Mouse (Mus musculus) 416B (cell line): ENCODE results near the gene Nprl3.
"Not testable (repeated sequence)": the region's sequence is repeated elsewhere in the genome, so short reads cannot be mapped to it uniquely, and the experiment has no call there.

Source experiments
- DNase-seq: peaks from one replicate; pipeline ENCODE4 v3.0.0; 2011; ENCODE audit warnings: low read depth

Nprl3 gene

DNA sequence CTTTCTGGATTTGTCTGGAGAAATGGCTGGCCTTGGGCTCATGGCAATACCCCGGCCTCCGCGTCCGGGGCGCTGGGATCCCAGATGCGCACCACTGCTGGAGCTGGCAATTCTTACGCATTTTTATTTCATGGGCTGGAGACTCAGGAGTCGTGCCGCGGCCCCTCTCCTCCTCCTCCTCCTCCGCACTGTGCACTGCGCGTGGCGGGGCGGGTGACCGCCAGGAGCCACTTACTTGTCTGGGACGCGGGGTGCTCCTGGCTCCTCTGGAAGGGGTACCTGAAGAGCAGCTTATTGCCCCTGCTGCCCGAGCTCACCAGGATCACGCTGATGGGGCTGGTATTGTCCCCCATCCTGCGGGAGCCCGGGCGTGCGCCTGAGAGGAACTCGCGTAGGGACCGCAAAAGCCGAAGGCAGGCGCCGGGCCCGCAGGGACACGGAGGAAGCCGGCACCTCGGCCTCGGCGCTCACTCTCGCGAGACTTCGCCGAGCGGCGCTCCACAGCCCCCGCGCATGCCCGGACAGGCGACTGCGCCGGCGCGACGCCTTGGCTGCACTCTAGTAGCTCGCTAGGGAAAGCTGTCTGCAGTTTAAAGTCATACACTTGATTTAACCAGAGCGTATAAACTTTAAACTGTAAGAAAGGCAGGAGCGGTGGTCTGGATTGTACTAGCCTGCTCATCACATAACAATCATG lies at the start of gene Nprl3:
Gene Nprl3 (minus strand): TSS at position 520 of the 697 bp plus-strand sequence.
- peak; percentile 91 for DNase-seq

- peak; percentile 69 for DNase-seq
Observed at GRCm38 (mm10) chr11:32316009-32316408, 48.5 kb upstream of the Nprl3 start.

DNA sequence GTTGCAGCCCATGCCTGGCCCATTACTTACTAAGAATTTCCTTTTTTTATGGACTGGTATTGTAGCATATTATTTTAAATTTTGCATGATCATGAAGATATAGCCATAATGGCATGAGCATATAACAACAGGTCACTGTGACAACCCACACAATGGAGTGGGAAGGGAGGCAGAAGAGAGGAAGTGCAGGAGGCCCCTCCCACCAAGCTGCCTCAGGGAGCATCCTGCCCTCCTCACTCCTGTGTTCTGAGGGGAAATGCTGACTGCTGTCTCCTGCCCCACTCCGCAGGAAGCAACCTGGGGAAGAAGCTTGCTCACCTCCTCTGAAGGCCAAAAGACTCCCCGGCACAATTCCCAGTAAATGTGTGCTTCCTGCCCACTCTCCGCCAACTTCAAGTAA lies 42.4 kb upstream of the Nprl3 start:
- no peak for DNase-seq

DNA sequence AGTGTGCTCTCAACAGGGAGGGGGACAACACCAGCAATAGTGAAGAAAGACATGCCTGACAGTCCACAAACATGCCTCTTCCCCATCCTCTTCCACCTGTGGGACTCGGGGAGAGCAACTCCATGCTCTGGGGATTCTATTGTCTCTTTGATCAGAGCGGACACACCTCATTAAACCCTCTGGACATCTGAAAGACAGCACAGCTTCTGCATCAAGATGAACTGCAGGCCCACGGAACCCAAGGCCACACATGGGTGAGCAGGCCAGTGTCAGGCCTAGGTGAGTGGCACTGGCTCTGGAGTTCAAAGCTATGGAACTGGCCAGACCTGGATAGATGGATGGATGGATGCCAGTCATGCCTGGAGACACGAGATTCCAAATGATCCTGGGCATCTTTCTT lies 41.9 kb upstream of the Nprl3 start:
- no peak for DNase-seq

DNA sequence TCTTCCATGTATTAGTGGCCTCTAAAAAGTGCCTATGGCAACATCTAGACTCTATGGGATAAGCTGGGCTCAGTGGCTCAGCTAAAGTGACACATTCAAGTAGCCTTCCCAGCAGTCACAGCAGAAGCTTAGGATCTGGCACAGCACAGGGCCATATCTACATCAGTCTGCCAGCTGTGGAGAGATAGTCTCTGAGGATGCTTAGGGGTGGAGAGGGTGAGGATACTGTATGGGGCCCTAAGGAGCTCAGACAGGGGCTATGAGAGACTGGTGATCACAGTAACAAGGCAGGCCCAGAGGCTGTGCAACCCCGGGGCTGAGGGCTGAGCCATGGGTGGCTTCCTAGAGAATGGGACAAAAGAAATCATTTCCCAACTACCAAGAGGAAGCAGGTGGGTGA lies 39.5 kb upstream of the Nprl3 start:
- no peak for DNase-seq

DNA sequence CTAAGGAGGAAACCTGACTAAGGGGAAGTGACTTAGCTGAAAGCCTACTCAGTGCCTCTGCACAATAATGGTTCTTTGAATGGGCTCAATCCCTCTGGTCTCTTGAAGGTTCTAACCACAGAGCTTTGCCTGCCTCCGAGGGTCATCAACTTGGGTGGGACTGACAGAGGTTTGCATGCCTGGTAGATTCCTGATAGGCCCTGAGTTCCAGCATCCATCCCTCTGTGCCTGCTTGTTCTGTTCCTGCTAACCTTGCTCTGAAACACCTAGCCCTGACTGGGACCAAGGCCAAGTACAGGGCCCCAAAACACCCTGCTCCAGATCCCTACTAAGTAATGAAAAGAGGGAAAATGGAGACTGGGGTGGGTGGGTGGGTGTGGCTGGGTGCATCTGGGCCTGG lies 35.9 kb upstream of the Nprl3 start:
- DNase-seq = no peak

GRCm38 (mm10) chr11:32302824-32303419 lies 35.4 kb upstream of the Nprl3 start:
- DNase-seq = no peak

- no peak for DNase-seq
Observed at GRCm38 (mm10) chr11:32301506-32301905, 34.0 kb upstream of the Nprl3 start.

- no peak for DNase-seq
Observed at GRCm38 (mm10) chr11:32300279-32301267, 33.1 kb upstream of the Nprl3 start.

GRCm38 (mm10) chr11:32299865-32300264 lies 32.4 kb upstream of the Nprl3 start, which contains the start of gene Hbq1a:
TSS of gene Hbq1a (plus strand) at chr11:32300069.
- not testable (repeated sequence) for DNase-seq

- no peak for DNase-seq
Observed at GRCm38 (mm10) chr11:32298532-32298918, 31.0 kb upstream of the Nprl3 start.

- no peak for DNase-seq
Observed at GRCm38 (mm10) chr11:32297866-32298531, 30.5 kb upstream of the Nprl3 start.

DNA sequence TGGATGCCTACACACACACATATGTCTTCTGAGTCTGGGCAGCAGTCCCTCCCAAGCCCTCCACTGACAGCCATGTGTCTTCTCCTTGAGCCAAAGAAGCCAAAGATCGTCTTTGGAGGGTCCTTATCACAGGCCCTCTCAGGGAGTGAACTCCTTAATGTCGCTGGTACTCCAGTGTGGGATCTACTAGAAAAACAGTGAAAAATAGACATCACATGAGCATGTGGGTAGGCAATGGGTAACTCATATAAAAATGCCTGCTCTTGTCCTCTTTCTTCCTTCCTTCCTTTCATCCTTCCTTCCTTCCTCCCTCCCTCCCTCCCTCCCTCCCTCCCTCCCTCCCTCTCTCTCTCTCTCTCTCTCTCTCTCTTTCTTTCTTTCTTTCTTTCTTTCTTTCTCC lies 29.9 kb upstream of the Nprl3 start:
- not testable (repeated sequence) for DNase-seq

- DNase-seq = not testable (repeated sequence)
Observed at GRCm38 (mm10) chr11:32296203-32296602, 28.7 kb upstream of the Nprl3 start, which contains the start of gene Hba-a2. TSS of gene Hba-a2 (plus strand) at chr11:32296489.

GRCm38 (mm10) chr11:32293479-32293878 lies 26.0 kb upstream of the Nprl3 start:
- not testable (repeated sequence) for DNase-seq

GRCm38 (mm10) chr11:32292819-32293218 lies 25.3 kb upstream of the Nprl3 start:
- not testable (repeated sequence) for DNase-seq

GRCm38 (mm10) chr11:32287493-32287825 lies 20.0 kb upstream of the Nprl3 start:
- no peak for DNase-seq

DNA sequence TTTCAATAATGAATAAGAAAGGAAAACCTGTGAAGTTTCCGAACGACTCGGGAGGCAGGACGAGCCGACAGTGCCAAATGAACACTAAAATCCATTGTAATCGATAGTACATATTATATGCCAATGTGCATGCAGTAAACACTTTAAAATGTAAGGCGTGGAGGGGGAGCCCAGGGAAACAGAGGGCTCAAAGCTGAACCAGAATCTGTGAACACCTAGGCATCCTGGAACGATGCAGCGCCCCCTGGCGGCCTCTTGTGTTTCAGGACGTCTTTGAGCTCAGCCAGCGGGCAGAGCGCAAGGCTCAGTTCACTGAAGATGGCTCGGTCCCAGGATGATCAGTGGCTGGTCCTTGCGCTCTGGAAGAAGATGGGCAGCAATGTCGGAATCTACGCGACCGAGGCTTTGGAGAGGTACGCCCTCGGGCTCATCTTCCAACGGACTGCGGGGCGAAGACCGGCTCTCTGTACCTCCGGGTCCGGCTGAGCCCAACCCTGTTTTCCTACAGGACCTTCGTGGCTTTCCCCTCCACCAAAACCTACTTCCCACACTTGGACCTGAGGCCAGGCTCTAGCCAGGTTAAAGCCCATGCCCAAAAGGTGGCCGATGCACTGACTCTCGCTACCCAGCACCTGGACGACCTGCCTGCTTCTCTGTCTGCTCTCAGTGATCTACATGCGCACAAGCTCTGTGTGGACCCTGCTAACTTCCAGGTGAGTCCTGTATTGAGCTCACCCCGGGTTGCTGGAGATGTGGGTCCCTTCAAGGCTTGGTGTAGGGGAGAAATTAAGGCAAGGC lies 19.4 kb upstream of the Nprl3 start, which contains the start of gene Hbq1b:
Gene Hbq1b (plus strand): TSS at position 271 of the 798 bp plus-strand sequence.
- peak; percentile 28 for DNase-seq

GRCm38 (mm10) chr11:32285887-32286286 lies 18.4 kb upstream of the Nprl3 start:
- DNase-seq = not testable (repeated sequence)

GRCm38 (mm10) chr11:32285031-32285775 lies 17.7 kb upstream of the Nprl3 start:
- no peak for DNase-seq
